Mouse (Mus musculus) olfactory bulb, adult 2 months (tissue): ENCODE measurements at regions not wholly inside any gene's neighbourhood (a gene's known extent, or its start where the extent isn't known, plus 50 kb on each side); places are given as distances from the start of the nearest gene placed in this dataset.

Experiments
- CTCF ChIP-seq: fragments of 200-500 bp; IDR thresholded peaks from 2 replicates; pipeline ENCODE4 v1.5.1; 2012; ENCODE audit warnings: low read depth, mild to moderate bottlenecking, low read length, moderate library complexity; ENCODE audit not compliant: insufficient read depth
- POLR2A ChIP-seq: fragments of 200-500 bp; IDR thresholded peaks from 2 replicates; pipeline ENCODE4 v1.6.1; 2012; ENCODE audit warnings: mild to moderate bottlenecking, low read depth, low read length, moderate library complexity; ENCODE audit not compliant: insufficient read depth

- TF ChIP-seq POLR2A, result no peak
- TF ChIP-seq CTCF, result no peak
These were observed 349.9 kb downstream of the Zfp619 start for GRCm38 (mm10) chr7:39867451-39867850.
